Mouse (Mus musculus): Measurements from ENCODE around the gene Cmtm5.

DNA sequence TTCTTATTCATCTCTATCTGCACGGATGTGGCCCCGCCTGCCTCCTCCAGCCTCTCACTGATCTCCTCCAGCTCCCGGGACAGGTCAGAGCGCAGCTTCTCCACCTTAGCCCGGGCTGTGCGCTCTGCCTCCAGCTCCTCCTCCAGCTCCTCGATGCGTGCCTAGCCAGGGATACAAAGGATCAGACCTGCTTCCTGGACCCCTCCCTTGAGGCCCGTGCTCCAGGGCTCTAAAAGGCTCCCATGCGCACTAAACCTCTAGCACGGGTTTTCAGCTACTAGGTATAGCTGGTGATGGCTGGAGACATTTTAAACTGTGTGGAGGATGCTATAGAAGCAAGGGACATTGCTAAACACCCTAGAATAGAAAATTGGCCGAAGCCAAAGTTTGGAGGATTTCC is 14.4 kb downstream of the Cmtm5 start:
- TF ChIP-seq POLR2A (IDR thresholded peaks at IDR 0.05; ENCODE audit: insufficient read depth, low read length) (no peak), CTCF (IDR thresholded peaks at IDR 0.05; ENCODE audit: low read depth, low read length) (no peak), EP300 (IDR thresholded peaks at IDR 0.05; ENCODE audit: insufficient read depth, low read depth, low read length) (no peak)
